Mouse (Mus musculus): ENCODE measurements around the gene Plet1. TPM values are rescaled to one million over a fixed set of nuclear protein-coding genes. Genes with fewer than 3 reads are reported as not detected.

Gene Plet1
- total RNA-seq, 2 experiments from 2014 or later, result not detected

DNA sequence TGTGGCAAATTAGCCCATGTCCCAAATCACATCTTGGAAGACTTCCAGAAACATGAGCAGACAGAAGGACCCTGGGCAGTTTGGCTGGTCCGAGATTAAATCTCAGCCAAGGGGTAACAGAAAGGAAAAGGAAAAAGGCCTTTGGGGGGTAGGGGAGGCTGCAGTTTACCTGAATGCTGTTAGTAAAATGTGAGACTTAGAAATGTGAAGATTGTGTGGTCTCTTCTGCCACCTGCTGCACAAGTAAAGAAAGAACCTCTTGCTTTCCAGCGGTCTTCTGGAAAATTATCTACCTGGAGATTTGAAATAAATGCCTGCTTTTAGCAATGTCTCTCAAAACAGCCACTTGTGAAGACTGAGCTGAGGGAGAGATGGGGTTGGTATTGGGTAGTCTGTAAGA is 36.6 kb downstream of the Plet1 start:
- no peak for ATAC-seq (replicated peaks; ENCODE audit: low FRiP score, poor library complexity, severe bottlenecking)

DNA sequence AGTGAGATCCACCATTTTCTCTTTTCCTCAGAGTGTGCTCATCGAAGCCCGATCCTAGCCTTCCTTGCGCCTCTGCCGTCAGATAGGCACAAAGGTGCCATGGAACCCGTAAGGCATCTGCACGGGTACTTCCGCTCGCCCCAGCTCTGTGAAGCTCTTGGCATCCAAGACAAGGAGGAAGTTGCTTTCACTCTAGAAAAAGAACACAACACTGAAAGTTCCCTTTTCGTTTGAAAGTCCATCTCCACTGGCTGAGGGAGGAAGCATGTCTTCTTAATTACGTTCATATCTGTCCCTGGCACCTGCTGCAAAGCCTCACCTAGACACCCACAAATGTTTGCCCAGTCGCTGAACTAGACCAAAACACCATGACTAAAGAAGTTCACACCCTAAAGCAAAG is 39.0 kb downstream of the Plet1 start:
- peak; percentile 36; the same call in 1 of the 2 replicates for ATAC-seq (replicated peaks; ENCODE audit: low FRiP score, poor library complexity, severe bottlenecking)

DNA sequence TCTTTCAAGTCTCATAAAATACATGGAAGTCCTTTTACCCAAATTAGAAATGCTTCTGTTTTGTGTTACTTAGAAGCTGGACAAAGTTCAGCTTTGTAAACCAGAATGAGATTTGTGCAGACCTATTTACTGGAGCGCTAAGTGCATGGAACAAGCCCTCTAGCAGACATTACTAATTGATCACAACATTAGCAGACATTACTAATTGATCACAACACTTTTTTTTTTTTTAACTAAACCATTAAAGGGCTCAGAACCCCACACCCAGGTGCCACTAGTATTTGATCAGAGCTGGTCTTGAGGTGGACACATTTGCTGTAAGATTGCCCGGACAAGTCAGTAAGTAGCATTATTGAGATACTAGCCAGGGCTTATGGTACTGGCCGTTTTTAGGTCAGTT is 39.5 kb downstream of the Plet1 start:
- no peak for ATAC-seq (replicated peaks; ENCODE audit: low FRiP score, poor library complexity, severe bottlenecking)

DNA sequence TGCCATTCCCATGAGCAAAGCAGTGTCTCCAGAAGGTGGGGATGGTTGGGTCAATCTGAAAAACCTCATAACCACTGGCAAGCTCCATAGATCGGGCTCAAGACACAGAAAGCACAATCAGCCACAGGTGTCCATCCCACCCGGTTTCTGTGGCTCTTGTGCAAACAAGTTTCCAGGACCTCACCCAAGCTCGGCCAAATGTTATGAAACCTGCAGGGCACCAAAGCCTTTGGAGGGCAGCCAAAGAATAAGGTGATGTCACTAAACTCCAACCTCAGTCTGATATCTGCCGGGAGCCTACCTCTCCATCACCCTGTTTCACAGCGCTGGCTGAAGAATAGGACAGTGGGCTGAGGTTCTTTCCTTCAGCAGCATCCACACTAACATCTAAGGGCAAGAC is 41.6 kb downstream of the Plet1 start:
- no peak for ATAC-seq (replicated peaks; ENCODE audit: low FRiP score, poor library complexity, severe bottlenecking)

DNA sequence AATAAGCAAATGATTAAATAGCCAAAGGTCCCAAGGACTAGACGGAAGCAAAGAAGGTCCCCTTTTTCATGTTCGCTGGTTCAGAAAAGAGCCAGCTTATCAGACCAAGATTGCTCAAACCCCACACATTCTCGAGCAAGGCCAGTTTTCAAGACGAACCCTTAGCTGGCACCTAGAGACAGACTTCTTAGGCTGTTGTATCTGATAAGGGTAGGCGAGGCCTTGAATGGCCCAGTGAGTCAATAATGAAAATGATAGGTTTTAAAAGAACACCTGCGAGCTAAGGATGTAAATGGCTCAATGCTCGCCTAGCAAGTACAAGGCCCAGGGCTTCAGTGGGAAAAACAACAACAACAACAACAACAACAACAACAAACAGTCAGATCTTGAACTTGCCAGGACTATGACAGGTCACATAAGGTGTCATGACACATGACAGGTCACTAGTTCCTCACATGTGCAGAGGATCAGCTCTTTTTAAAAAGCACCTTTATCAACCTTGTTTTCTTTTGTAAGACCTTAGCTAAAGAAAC is 42.3 kb downstream of the Plet1 start:
- no peak for ATAC-seq (replicated peaks; ENCODE audit: low FRiP score, poor library complexity, severe bottlenecking)

DNA sequence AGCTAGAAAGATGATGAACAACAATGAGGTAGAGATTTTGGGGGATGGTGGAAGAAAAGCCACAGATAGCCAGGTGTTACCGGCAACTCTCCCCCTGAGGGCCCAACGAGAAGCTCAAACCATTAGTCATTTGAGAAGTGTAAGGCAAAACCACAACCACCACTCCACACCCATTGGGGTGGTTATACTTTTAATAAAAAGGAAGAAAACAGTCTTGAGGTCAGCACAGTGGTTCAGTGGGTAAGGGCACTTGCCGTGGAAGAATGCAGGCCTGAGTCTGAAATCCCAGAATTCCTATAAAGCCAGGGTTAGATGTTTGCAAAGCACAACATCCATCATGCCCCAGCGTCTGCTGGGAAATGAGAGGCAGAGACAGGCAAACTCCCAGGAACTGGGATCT is 43.0 kb downstream of the Plet1 start:
- no peak for ATAC-seq (replicated peaks; ENCODE audit: low FRiP score, poor library complexity, severe bottlenecking)

DNA sequence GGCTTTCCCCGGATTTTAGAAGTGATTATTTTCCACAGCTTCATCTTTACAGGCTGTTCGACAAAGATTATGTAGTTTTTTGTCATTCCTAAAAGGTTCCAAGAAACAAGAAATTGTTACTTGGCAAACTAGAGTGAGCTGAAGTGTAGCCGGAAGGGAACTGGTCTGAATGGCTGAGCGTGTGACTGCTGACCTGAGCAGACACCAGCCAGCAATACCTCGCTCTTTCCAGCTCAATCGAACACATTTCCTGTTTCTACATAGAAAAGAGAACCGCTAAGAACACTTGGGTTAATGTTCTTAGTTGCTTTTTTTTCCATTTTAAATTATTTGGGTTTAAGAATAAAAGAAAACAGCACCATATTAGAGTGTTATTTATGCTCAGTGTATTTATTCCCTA is 45.8 kb downstream of the Plet1 start:
- ATAC-seq (replicated peaks; ENCODE audit: low FRiP score, poor library complexity, severe bottlenecking), result no peak

DNA sequence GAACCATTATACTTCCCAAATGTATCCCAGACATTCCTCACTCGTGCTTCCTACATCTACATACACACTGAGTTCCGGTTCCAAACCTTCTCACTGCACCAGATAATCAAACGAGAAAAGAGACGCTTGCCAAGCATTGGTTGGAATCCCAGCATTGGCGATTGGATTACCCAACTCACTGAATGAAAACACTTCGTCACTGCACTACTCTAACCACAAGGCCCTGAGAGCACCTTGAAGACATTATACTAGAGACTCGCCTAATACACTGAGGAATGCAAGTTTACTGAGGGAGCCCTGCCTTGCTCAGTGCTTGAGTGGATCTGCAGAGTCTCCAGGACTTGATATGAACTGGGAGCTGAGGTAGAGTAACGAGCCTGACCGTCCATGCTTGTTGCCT is 48.1 kb downstream of the Plet1 start:
- no peak for ATAC-seq (replicated peaks; ENCODE audit: low FRiP score, poor library complexity, severe bottlenecking)

DNA sequence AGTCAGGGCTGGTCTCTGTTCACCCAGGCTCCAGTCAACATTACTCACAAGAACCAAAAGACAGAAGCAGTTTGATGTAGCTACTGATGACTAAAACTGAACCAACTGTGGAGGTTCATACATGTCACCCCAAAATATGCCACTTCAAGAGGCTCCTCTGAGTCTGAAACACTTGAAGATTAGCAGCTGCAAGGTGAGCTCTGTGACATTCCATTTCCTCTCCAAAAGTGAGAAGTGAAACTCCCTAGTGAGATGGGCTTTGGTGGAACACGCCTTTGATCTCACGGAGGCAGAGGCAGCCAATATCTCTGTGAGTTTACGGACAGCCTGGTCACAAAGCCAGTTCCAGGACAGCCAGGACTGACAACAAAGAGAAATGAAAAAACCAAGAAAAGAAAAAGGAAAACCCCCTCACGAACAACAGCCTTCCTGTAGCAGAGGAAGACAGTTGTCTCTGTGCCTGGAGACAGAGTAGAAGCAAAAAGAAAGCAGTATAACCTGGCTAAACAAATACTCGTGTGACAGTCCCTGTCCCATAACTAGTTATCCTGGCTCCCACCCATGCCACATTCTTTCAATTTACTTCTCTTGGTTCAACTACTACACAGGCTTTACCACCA is 53.6 kb downstream of the Plet1 start:
- ATAC-seq (replicated peaks; ENCODE audit: low FRiP score, poor library complexity, severe bottlenecking), result no peak

DNA sequence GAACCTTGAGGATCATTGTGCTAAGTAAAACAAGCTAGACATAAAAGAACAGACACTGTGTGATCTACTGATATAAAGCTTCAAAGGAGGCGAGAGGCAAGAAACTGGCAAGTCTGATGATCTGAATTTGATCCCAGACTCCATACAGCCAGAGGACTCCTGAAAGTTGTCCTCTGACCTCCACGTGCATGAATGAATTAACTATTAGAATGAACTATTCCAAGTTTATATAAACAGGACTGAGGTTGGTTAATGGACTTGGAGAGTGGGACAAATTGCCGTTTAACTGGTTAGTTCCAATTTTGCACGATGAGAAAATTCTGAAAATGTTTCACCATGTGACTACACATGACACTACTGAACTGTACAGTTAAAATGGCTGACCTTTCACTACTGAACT is 54.6 kb downstream of the Plet1 start:
- no peak for ATAC-seq (replicated peaks; ENCODE audit: low FRiP score, poor library complexity, severe bottlenecking)

DNA sequence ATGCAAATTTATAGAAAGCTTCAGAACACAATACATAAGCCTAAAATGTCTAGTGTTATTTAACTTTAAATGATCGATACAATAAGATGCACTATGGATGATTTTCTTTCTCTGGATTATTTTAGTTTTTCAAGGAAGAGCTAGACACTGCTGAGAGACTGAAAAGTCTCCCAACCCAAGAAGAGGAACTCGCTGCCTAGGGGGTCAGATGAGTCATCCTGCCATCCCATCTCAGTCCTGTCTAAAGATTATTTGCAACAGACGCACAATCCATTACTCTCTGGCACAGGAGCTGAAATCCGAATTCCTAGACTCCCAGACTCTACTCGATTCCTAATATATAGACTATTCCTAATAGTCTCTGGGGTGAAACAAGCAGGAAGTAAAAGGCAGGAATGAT is 57.9 kb downstream of the Plet1 start:
- ATAC-seq (replicated peaks; ENCODE audit: low FRiP score, poor library complexity, severe bottlenecking), result no peak

DNA sequence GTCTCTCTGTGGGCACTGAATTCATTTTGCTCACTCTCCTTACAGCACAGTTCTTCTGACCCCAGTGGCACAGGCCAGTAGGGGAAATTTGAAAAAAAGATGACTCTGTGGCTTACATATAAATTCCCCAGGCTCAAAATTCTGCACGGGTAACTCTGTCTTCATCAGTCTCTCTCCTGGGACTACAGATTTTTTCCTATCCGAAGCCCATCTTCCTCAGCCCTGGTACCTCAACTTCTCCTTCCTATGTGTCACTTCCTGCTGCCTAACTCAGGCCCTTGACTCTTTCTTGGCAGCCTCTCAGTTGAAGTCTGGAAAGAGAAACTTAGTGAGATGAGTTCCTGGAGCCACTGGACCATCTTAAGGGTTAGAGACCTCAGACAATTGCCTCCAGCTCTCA is 59.2 kb downstream of the Plet1 start:
- no peak for ATAC-seq (replicated peaks; ENCODE audit: low FRiP score, poor library complexity, severe bottlenecking)

DNA sequence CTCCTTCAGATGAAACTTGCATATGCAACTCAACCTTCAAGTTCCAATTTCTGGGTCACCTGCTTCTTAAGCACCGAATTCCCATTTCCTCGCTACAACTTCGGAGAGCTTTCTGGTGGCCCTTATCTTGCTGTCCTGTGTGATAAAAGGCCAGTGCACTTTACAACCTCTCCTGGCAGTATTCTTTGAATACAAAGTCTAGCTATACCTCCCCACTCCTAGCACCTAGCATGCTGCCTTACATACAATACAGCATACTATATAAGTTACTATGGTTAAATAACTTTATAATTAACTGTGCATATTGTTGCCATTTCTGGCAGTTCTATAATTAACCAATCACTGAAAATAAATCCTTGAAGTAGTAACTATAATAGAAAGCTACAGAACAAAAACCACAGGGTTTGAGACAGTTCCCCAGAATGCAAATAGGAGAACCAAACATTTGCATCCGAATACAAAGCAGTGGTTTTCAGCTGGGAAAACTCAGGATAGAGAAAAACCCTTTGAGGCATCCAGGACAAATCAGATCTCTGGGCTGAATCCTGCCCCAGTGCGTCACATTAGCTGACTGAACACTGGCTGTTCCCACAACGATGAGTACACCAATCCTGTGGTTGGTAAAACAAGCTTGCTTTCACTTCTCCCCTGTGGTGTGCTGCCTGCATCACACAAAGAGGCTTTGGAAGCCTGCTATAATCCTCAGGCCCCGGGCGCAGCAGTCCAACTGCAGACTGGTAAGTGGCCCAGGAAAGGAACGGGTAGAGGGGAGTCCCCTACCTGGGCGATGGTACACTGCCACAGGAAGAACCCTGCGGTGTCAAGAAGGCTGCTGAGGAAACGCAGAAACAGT is 60.1 kb downstream of the Plet1 start, which contains the start of gene Il18:
Il18 (plus strand) TSS at position 587 of the 853 bp plus-strand sequence.
- ATAC-seq (replicated peaks; ENCODE audit: low FRiP score, poor library complexity, severe bottlenecking), result no peak

DNA sequence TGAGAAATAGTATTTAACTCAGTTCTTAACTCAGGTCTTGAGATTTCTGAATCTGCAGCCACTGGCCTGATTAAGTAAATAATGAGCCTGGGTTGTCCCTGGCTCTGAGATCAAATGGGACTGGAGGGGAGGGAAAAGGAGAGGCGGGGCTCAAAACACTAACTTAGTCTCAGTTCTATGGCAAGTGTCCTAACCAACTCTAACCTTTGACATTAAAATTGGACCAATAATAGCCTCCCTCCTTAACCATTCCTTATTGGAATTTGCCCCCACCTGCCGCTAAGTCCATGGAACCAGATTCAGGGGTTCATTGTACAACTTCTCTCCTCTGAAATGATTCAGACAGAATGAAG is 60.7 kb downstream of the Plet1 start, which contains the start of gene Bco2:
Bco2 (minus strand) TSS at position 88 of the 353 bp plus-strand sequence.
- no peak for ATAC-seq (replicated peaks; ENCODE audit: low FRiP score, poor library complexity, severe bottlenecking)

Other genes starting within 250 kb of the Plet1 start
- 298 and 373 TPM in 2 replicates for gene Rpl10-ps3, start 149.6 kb upstream of the Plet1 start, total RNA-seq (2015; ENCODE audit: low replicate concordance)
- 23.1 and 103 TPM in 2 replicates for gene Rpl10-ps3, start 149.6 kb upstream of the Plet1 start, total RNA-seq (2017; ENCODE audit: low replicate concordance)
- gene Pts, start 34.2 kb downstream of the Plet1 start, total RNA-seq (2015; ENCODE audit: low replicate concordance), result 37.3 and 40.0 TPM in 2 replicates
- gene Pts, start 34.2 kb downstream of the Plet1 start, total RNA-seq (2017; ENCODE audit: low replicate concordance), result 3.7 and 17.7 TPM in 2 replicates
- 10.8 and 13.8 TPM in 2 replicates for gene Il18, start 60.3 kb downstream of the Plet1 start, total RNA-seq (2015; ENCODE audit: low replicate concordance)
- gene Il18, start 60.3 kb downstream of the Plet1 start, total RNA-seq (2017; ENCODE audit: low replicate concordance), result 1.1 and 11.3 TPM in 2 replicates
- gene Bco2, start 60.7 kb downstream of the Plet1 start, total RNA-seq (2015; ENCODE audit: low replicate concordance), result not detected in 2 replicates
- not detected in 2 replicates for gene Bco2, start 60.7 kb downstream of the Plet1 start, total RNA-seq (2017; ENCODE audit: low replicate concordance)
- gene Tex12, start 66.8 kb downstream of the Plet1 start, total RNA-seq (2015; ENCODE audit: low replicate concordance), result not detected in 2 replicates
- not detected in 2 replicates for gene Tex12, start 66.8 kb downstream of the Plet1 start, total RNA-seq (2017; ENCODE audit: low replicate concordance)
- 79.6 and 82.2 TPM in 2 replicates for gene Sdhd, start 109.3 kb downstream of the Plet1 start, total RNA-seq (2015; ENCODE audit: low replicate concordance)
- 43.1 and 59.0 TPM in 2 replicates for gene Sdhd, start 109.3 kb downstream of the Plet1 start, total RNA-seq (2017; ENCODE audit: low replicate concordance)
- gene Timm8b, start 109.4 kb downstream of the Plet1 start, total RNA-seq (2015; ENCODE audit: low replicate concordance), result 29.6 and 98.1 TPM in 2 replicates
- 22.5 and 77.4 TPM in 2 replicates for gene Timm8b, start 109.4 kb downstream of the Plet1 start, total RNA-seq (2017; ENCODE audit: low replicate concordance)
- not detected in 2 replicates for gene Pih1d2, start 122.8 kb downstream of the Plet1 start, total RNA-seq (2015; ENCODE audit: low replicate concordance)
- gene Pih1d2, start 122.8 kb downstream of the Plet1 start, total RNA-seq (2017; ENCODE audit: low replicate concordance), result 0.64 TPM in 1 of 2 replicates, not detected in the other
- gene Nkapd1, start 122.9 kb downstream of the Plet1 start, total RNA-seq (2015; ENCODE audit: low replicate concordance), result 11.3 and 16.9 TPM in 2 replicates
- gene Nkapd1, start 122.9 kb downstream of the Plet1 start, total RNA-seq (2017; ENCODE audit: low replicate concordance), result 7.2 and 11.9 TPM in 2 replicates
- gene Dlat, start 165.3 kb downstream of the Plet1 start, total RNA-seq (2015; ENCODE audit: low replicate concordance), result 8.0 and 12.3 TPM in 2 replicates
- gene Dlat, start 165.3 kb downstream of the Plet1 start, total RNA-seq (2017; ENCODE audit: low replicate concordance), result 6.9 and 15.3 TPM in 2 replicates
- not detected in 2 replicates for gene Dixdc1, start 245.0 kb downstream of the Plet1 start, total RNA-seq (2015; ENCODE audit: low replicate concordance)
- not detected in 2 replicates for gene Dixdc1, start 245.0 kb downstream of the Plet1 start, total RNA-seq (2017; ENCODE audit: low replicate concordance)